Mouse (Mus musculus): ENCODE results near the gene Gpc3. TPM values are rescaled to one million over a fixed set of nuclear protein-coding genes. Genes with fewer than 3 reads are reported as not detected.

The Gpc3 gene
- total and polyA plus RNA-seq, 3 experiments: not detected

GRCm38 (mm10) chrX:52231984-52232383 lies 381.8 kb downstream of the Gpc3 start:
- Histone ChIP-seq H3K27me3 (replicated peaks) (no peaks in the 10 kb centered on the region), H3K4me1 (ENCODE audit: control insufficient read depth in 1 of 2, insufficient read depth in 2 of 2) (no peaks in the 10 kb centered on the region), H3K4me2 (ENCODE audit: insufficient read depth, low read depth, poor library complexity, severe bottlenecking) (no peak overlapping the region), H3K79me2 (replicated peaks; ENCODE audit: control insufficient read depth, extremely low read depth, insufficient read depth, poor library complexity, severe bottlenecking) (no peaks in the 10 kb centered on the region), H3K9me3 (replicated peaks; ENCODE audit: low read length) (no peaks in the 10 kb centered on the region), H3K4me3 (replicated peaks in 1 of 3; ENCODE audit: low read depth in 2 of 3, low read length in 2 of 3, poor library complexity in 1 of 3) (no peak overlapping the region), H3K27ac (ENCODE audit: insufficient read depth, low read depth) (no peak overlapping the region), H3K9ac (ENCODE audit: insufficient read depth, low read depth) (no peak overlapping the region), H3K36me3 (replicated peaks in 1 of 2; ENCODE audit: control insufficient read depth in 1 of 2, insufficient read depth in 1 of 2, low read length in 1 of 2) (no peaks in the 10 kb centered on the region)
- DNase-seq (ENCODE audit: extremely low read depth): no peak
- TF ChIP-seq SIN3A (IDR thresholded peaks at IDR 0.05; ENCODE audit: low read length) (no peak), ZMIZ1 (IDR thresholded peaks at IDR 0.05; ENCODE audit: low read depth, low read length) (no peak), ZNF384 (IDR thresholded peaks at IDR 0.05; ENCODE audit: low read depth, low read length) (no peak), POLR2AphosphoS2 (IDR thresholded peaks at IDR 0.05; ENCODE audit: low read depth, low read length) (no peak), E2F4 (IDR thresholded peaks at IDR 0.05; ENCODE audit: insufficient replicate concordance, low read depth, low read length) (no peak), MAZ (IDR thresholded peaks at IDR 0.05; ENCODE audit: low read depth, low read length) (no peak), EP300 (IDR thresholded peaks at IDR 0.05; ENCODE audit: low read length) (no peak), POLR2A (IDR thresholded peaks at IDR 0.05; ENCODE audit: low read depth, low read length) (no peak), IRF4 (IDR thresholded peaks at IDR 0.05; ENCODE audit: low read depth, low read length) (no peak), JUND (conservative IDR thresholded peaks at IDR 0.05; ENCODE audit: low read depth, low read length) (no peak), SMC3 (IDR thresholded peaks at IDR 0.05; ENCODE audit: low read depth, low read length) (no peak), MYC (IDR thresholded peaks at IDR 0.05; ENCODE audit: low read depth, low read length) (no peak), RCOR1 (conservative IDR thresholded peaks at IDR 0.05; ENCODE audit: low read depth, low read length) (no peak), USF2 (conservative IDR thresholded peaks at IDR 0.05; ENCODE audit: low read depth, low read length) (no peak)
- in situ Hi-C loops (cut with MboI; ENCODE audit: low pct_ligation_motif_present, low pct_unique_long_range_greater_than_20kb, low sequenced_read_pairs): no loop called here
- dilution Hi-C loops (cut with MboI; ENCODE audit: extremely low pct_ligation_motif_present, extremely low pct_unique_long_range_greater_than_20kb, low sequenced_read_pairs): no loop called here

DNA sequence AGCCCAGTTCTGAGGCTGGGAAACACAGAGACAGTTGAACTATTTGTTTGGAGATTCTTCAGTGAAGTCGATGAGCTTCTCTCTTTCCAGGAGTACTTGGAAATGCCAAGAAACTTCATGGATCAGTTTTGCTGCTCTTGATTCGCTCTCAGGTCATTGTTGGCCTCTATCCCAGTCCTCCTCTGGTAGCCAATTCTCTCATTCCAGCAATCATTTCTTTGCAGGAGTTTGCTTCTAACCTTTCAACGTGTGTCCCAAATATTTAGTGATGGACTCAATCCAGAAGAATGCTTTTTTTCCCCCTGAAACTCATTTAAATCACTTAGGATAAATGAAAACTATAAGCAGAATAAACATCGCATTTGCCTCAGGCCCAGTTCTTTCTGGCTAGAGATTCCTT lies 383.0 kb downstream of the Gpc3 start:
- in situ Hi-C loops (cut with MboI; ENCODE audit: low pct_ligation_motif_present, low pct_unique_long_range_greater_than_20kb, low sequenced_read_pairs): no loop called here
- Histone ChIP-seq H3K79me2 (replicated peaks; ENCODE audit: control insufficient read depth, extremely low read depth, insufficient read depth, poor library complexity, severe bottlenecking) (no peaks in the 10 kb centered on the region), H3K9me3 (replicated peaks; ENCODE audit: low read length) (no peaks in the 10 kb centered on the region), H3K4me2 (ENCODE audit: insufficient read depth, low read depth, poor library complexity, severe bottlenecking) (no peak overlapping the region), H3K4me3 (replicated peaks in 1 of 3; ENCODE audit: low read depth in 2 of 3, low read length in 2 of 3, poor library complexity in 1 of 3) (no peak overlapping the region), H3K4me1 (ENCODE audit: control insufficient read depth in 1 of 2, insufficient read depth in 2 of 2) (no peaks in the 10 kb centered on the region), H3K27ac (ENCODE audit: insufficient read depth, low read depth) (no peak overlapping the region), H3K9ac (ENCODE audit: insufficient read depth, low read depth) (no peak overlapping the region), H3K27me3 (replicated peaks) (no peaks in the 10 kb centered on the region), H3K36me3 (replicated peaks in 1 of 2; ENCODE audit: control insufficient read depth in 1 of 2, insufficient read depth in 1 of 2, low read length in 1 of 2) (no peaks in the 10 kb centered on the region)
- dilution Hi-C loops (cut with MboI; ENCODE audit: extremely low pct_ligation_motif_present, extremely low pct_unique_long_range_greater_than_20kb, low sequenced_read_pairs): no loop called here
- TF ChIP-seq ETS1 (conservative IDR thresholded peaks at IDR 0.05; ENCODE audit: low read depth, low read length) (no peak), ZMIZ1 (IDR thresholded peaks at IDR 0.05; ENCODE audit: low read depth, low read length) (no peak), MEF2A (IDR thresholded peaks at IDR 0.05; ENCODE audit: borderline replicate concordance, low read depth, low read length) (no peak), IRF4 (IDR thresholded peaks at IDR 0.05; ENCODE audit: low read depth, low read length) (no peak), KAT2A (IDR thresholded peaks at IDR 0.05; ENCODE audit: insufficient replicate concordance, low read length) (no peak), MXI1 (IDR thresholded peaks at IDR 0.05; ENCODE audit: low read depth, low read length) (no peak), HCFC1 (IDR thresholded peaks at IDR 0.05; ENCODE audit: low read depth, low read length) (no peak), RAD21 (IDR thresholded peaks at IDR 0.05; ENCODE audit: low read depth, low read length) (no peak), E2F4 (IDR thresholded peaks at IDR 0.05; ENCODE audit: insufficient replicate concordance, low read depth, low read length) (no peak)
- DNase-seq (ENCODE audit: extremely low read depth): no peak

Other genes starting within 250 kb of the Gpc3 start
- not detected in 2 replicates for gene Ccdc160, start 177.2 kb upstream of the Gpc3 start, total RNA-seq (2012; rRNA removed)
- gene Ccdc160, start 177.2 kb upstream of the Gpc3 start, total RNA-seq (2014; rRNA removed): not detected in 2 replicates
- not detected in 2 replicates for gene Ccdc160, start 177.2 kb upstream of the Gpc3 start, polyA plus RNA-seq (2012; ENCODE audit: insufficient read length, low read depth)

Data from CH12.LX (cell line).